Mouse (Mus musculus): Measurements from ENCODE around the gene Slc27a4. TPM values are rescaled to one million over a fixed set of nuclear protein-coding genes. Genes with fewer than 3 reads are reported as not detected.

Gene Slc27a4
- polyA plus RNA-seq, 1 experiment from 2014 or later: 11.8 TPM

- peaks cover 25% of the 10 kb centered on the region; the same call in 1 of the 2 replicates for H3K36me3 ChIP-seq (ENCODE audit: insufficient read depth, low read length)
- no peaks in the 10 kb centered on the region for H3K4me1 ChIP-seq (ENCODE audit: insufficient read depth, low read depth, low read length)
- no peak for ATAC-seq
- H3K4me3 ChIP-seq (ENCODE audit: low read depth, low read length): no peak overlapping the region
- no peak for DNase-seq (ENCODE audit: low spot score)
- 83% methylated on average over 2 of the region's 2 CpGs for WGBS
- no peak overlapping the region for H3K27ac ChIP-seq (ENCODE audit: low read length)
- H3K9ac ChIP-seq (replicated peaks; ENCODE audit: low read depth): no peak overlapping the region
- H3K4me2 ChIP-seq (replicated peaks; ENCODE audit: low read depth, low read length): no peak overlapping the region
- peaks cover 30% of the 10 kb centered on the region for H3K27me3 ChIP-seq (replicated peaks; ENCODE audit: insufficient read depth, low read length)
- TF ChIP-seq CTCF (IDR thresholded peaks at IDR 0.05) (no peak), EP300 (IDR thresholded peaks at IDR 0.05) (no peak)
- no peaks in the 10 kb centered on the region for H3K9me3 ChIP-seq (ENCODE audit: low read length)
These were observed 41.7 kb downstream of the Slc27a4 start for GRCm38 (mm10) chr2:29844115-29844514.

- Histone ChIP-seq H3K9me3 (ENCODE audit: low read length) (no peaks in the 10 kb centered on the region), H3K9ac (replicated peaks; ENCODE audit: low read depth) (no peak overlapping the region), H3K4me2 (replicated peaks; ENCODE audit: low read depth, low read length) (no peak overlapping the region), H3K27me3 (replicated peaks; ENCODE audit: insufficient read depth, low read length) (peaks cover 30% of the 10 kb centered on the region), H3K4me1 (ENCODE audit: insufficient read depth, low read depth, low read length) (no peaks in the 10 kb centered on the region), H3K27ac (ENCODE audit: low read length) (no peak overlapping the region), H3K36me3 (ENCODE audit: insufficient read depth, low read length) (peaks cover 25% of the 10 kb centered on the region; the same call in 1 of the 2 replicates), H3K4me3 (ENCODE audit: low read depth, low read length) (no peak overlapping the region)
- no peak for TF ChIP-seq EP300 (IDR thresholded peaks at IDR 0.05)
- no peak for TF ChIP-seq CTCF (IDR thresholded peaks at IDR 0.05)
- no peak for ATAC-seq
- no peak for DNase-seq (ENCODE audit: low spot score)
- 40% methylated on average over 3 of the region's 3 CpGs for WGBS
These were observed 42.2 kb downstream of the Slc27a4 start for GRCm38 (mm10) chr2:29844661-29845060.

- Histone ChIP-seq H3K4me1 (ENCODE audit: insufficient read depth, low read depth, low read length) (no peaks in the 10 kb centered on the region), H3K27me3 (replicated peaks; ENCODE audit: insufficient read depth, low read length) (peaks cover 30% of the 10 kb centered on the region), H3K4me2 (replicated peaks; ENCODE audit: low read depth, low read length) (no peak overlapping the region), H3K9ac (replicated peaks; ENCODE audit: low read depth) (no peak overlapping the region), H3K27ac (ENCODE audit: low read length) (no peak overlapping the region), H3K4me3 (ENCODE audit: low read depth, low read length) (no peak overlapping the region), H3K9me3 (ENCODE audit: low read length) (no peaks in the 10 kb centered on the region), H3K36me3 (ENCODE audit: insufficient read depth, low read length) (peaks cover 25% of the 10 kb centered on the region; the same call in 1 of the 2 replicates)
- no peak for TF ChIP-seq CTCF (IDR thresholded peaks at IDR 0.05)
- no peak for TF ChIP-seq EP300 (IDR thresholded peaks at IDR 0.05)
- DNase-seq (ENCODE audit: low spot score) (no peak), ATAC-seq (no peak)
- 37% methylated on average over 25 of the region's 25 CpGs for WGBS
These were observed 43.2 kb downstream of the Slc27a4 start for GRCm38 (mm10) chr2:29845636-29846035.

GRCm38 (mm10) chr2:29846061-29846853 lies 43.8 kb downstream of the Slc27a4 start:
- Histone ChIP-seq H3K9me3 (ENCODE audit: low read length) (no peaks in the 10 kb centered on the region), H3K36me3 (ENCODE audit: insufficient read depth, low read length) (peaks cover 23% of the 10 kb centered on the region; the same call in 1 of the 2 replicates), H3K27me3 (replicated peaks; ENCODE audit: insufficient read depth, low read length) (peaks cover 30% of the 10 kb centered on the region), H3K4me3 (ENCODE audit: low read depth, low read length) (no peak overlapping the region), H3K27ac (ENCODE audit: low read length) (no peak overlapping the region), H3K9ac (replicated peaks; ENCODE audit: low read depth) (no peak overlapping the region), H3K4me1 (ENCODE audit: insufficient read depth, low read depth, low read length) (no peaks in the 10 kb centered on the region), H3K4me2 (replicated peaks; ENCODE audit: low read depth, low read length) (no peak overlapping the region)
- 17% methylated on average over 44 of the region's 47 CpGs for WGBS
- DNase-seq (ENCODE audit: low spot score): no peak
- TF ChIP-seq CTCF (IDR thresholded peaks at IDR 0.05): no peak
- no peak for TF ChIP-seq EP300 (IDR thresholded peaks at IDR 0.05)
- ATAC-seq: no peak

- no peak for ATAC-seq
These were observed 44.5 kb downstream of the Slc27a4 start for GRCm38 (mm10) chr2:29846911-29847310.

GRCm38 (mm10) chr2:29849041-29849440 lies 46.6 kb downstream of the Slc27a4 start:
- no peaks in the 10 kb centered on the region for H3K9me3 ChIP-seq (ENCODE audit: low read length)
- H3K4me1 ChIP-seq (ENCODE audit: insufficient read depth, low read depth, low read length): no peaks in the 10 kb centered on the region
- TF ChIP-seq CTCF (IDR thresholded peaks at IDR 0.05): no peak
- no peak for TF ChIP-seq EP300 (IDR thresholded peaks at IDR 0.05)
- no peak overlapping the region for H3K4me2 ChIP-seq (replicated peaks; ENCODE audit: low read depth, low read length)
- H3K36me3 ChIP-seq (ENCODE audit: insufficient read depth, low read length): peaks cover 7% of the 10 kb centered on the region; the same call in 1 of the 2 replicates
- H3K4me3 ChIP-seq (ENCODE audit: low read depth, low read length): no peak overlapping the region
- ATAC-seq (no peak), DNase-seq (ENCODE audit: low spot score) (no peak)
- WGBS: 56% methylated on average over 8 of the region's 8 CpGs
- H3K27me3 ChIP-seq (replicated peaks; ENCODE audit: insufficient read depth, low read length): peaks cover 29% of the 10 kb centered on the region
- H3K9ac ChIP-seq (replicated peaks; ENCODE audit: low read depth): no peak overlapping the region
- no peak overlapping the region for H3K27ac ChIP-seq (ENCODE audit: low read length)

More at GRCm38 (mm10) chr2:29846911-29847310, 44.5 kb downstream of the Slc27a4 start:
- Histone ChIP-seq H3K36me3 (ENCODE audit: insufficient read depth, low read length) (peaks cover 20% of the 10 kb centered on the region; the same call in 1 of the 2 replicates), H3K4me3 (ENCODE audit: low read depth, low read length) (no peak overlapping the region), H3K9me3 (ENCODE audit: low read length) (no peaks in the 10 kb centered on the region), H3K9ac (replicated peaks; ENCODE audit: low read depth) (no peak overlapping the region), H3K4me2 (replicated peaks; ENCODE audit: low read depth, low read length) (no peak overlapping the region), H3K27me3 (replicated peaks; ENCODE audit: insufficient read depth, low read length) (peaks cover 30% of the 10 kb centered on the region), H3K4me1 (ENCODE audit: insufficient read depth, low read depth, low read length) (no peaks in the 10 kb centered on the region), H3K27ac (ENCODE audit: low read length) (no peak overlapping the region)
- DNase-seq (ENCODE audit: low spot score): no peak
- TF ChIP-seq CTCF (IDR thresholded peaks at IDR 0.05): no peak
- TF ChIP-seq EP300 (IDR thresholded peaks at IDR 0.05): no peak
- WGBS: 61% methylated on average over 3 of the region's 3 CpGs
